Mouse (Mus musculus) bone marrow macrophage, adult 2 months (primary cell): ENCODE results near the gene Tnfrsf8. TPM values are rescaled to one million over a fixed set of nuclear protein-coding genes. Genes with fewer than 3 reads are reported as not detected.

ENCODE experiments used
- H3K27ac ChIP-seq: 2 replicates; pipeline ENCODE4 v1.5.1; 2012; ENCODE audit warnings: low read depth, low read length; ENCODE audit not compliant: insufficient read depth
- H3K4me1 ChIP-seq: 2 replicates; pipeline ENCODE4 v1.6.1; 2012; ENCODE audit warnings: low read length; ENCODE audit not compliant: control insufficient read depth, insufficient read depth
- H3K4me3 ChIP-seq: 2 replicates; pipeline ENCODE4 v1.5.1; 2012; ENCODE audit warnings: mild to moderate bottlenecking, low read length, moderate library complexity; ENCODE audit not compliant: insufficient read depth
- CTCF ChIP-seq: IDR thresholded peaks from 2 replicates; pipeline ENCODE4 v1.5.1; 2012; ENCODE audit warnings: low read depth, mild to moderate bottlenecking, low read length, moderate library complexity
- POLR2A ChIP-seq: IDR thresholded peaks from 2 replicates; pipeline ENCODE4 v1.6.1; 2012; ENCODE audit warnings: mild to moderate bottlenecking, low read depth, low read length, borderline replicate concordance
- polyA plus RNA-seq: library from polyadenylated mRNA; stranded (reverse); fragments of >200 nt; gene quantifications from 2 replicates; pipeline ENCODE4 v1.2.4, GENCODE M21; 2012; ENCODE audit not compliant: missing spikeins, insufficient read depth, insufficient read length

Tnfrsf8 gene
- polyA plus RNA-seq, 1 experiment: 1.1 TPM

GRCm38 (mm10) chr4:145233487-145234228 is 81.3 kb downstream of the Tnfrsf8 start:
- Histone ChIP-seq H3K27ac (peak overlapping the region; percentile 100), H3K4me3 (peak overlapping the region; percentile 34), H3K4me1 (peaks cover 79% of the 10 kb centered on the region)
- TF ChIP-seq POLR2A: no peak
- no peak for TF ChIP-seq CTCF

- TF ChIP-seq CTCF (no peak), POLR2A (no peak)
- Histone ChIP-seq H3K4me1 (peaks cover 70% of the 10 kb centered on the region), H3K27ac (peak overlapping the region; percentile 69), H3K4me3 (no peak overlapping the region)
Observed at GRCm38 (mm10) chr4:145231732-145232131, 83.2 kb downstream of the Tnfrsf8 start.

- no peak for TF ChIP-seq POLR2A
- no peak for TF ChIP-seq CTCF
- Histone ChIP-seq H3K4me3 (no peak overlapping the region), H3K27ac (peak overlapping the region; percentile 62), H3K4me1 (peaks cover 59% of the 10 kb centered on the region)
Observed at GRCm38 (mm10) chr4:145230647-145231046, 84.3 kb downstream of the Tnfrsf8 start.

GRCm38 (mm10) chr4:145229524-145230163 is 85.3 kb downstream of the Tnfrsf8 start:
- TF ChIP-seq POLR2A: no peak
- TF ChIP-seq CTCF: no peak
- Histone ChIP-seq H3K4me3 (no peak overlapping the region), H3K4me1 (peaks cover 52% of the 10 kb centered on the region), H3K27ac (peak overlapping the region; percentile 79)

- Histone ChIP-seq H3K4me1 (peaks cover 54% of the 10 kb centered on the region), H3K27ac (peak overlapping the region; percentile 79), H3K4me3 (no peak overlapping the region)
- TF ChIP-seq POLR2A (no peak), CTCF (no peak)
Observed at GRCm38 (mm10) chr4:145229051-145229450, 85.9 kb downstream of the Tnfrsf8 start.

GRCm38 (mm10) chr4:145224613-145225012 is 90.4 kb downstream of the Tnfrsf8 start:
- peaks cover 63% of the 10 kb centered on the region for H3K4me1 ChIP-seq
- H3K27ac ChIP-seq: no peak overlapping the region
- H3K4me3 ChIP-seq: no peak overlapping the region
- TF ChIP-seq POLR2A (no peak), CTCF (no peak)

GRCm38 (mm10) chr4:145222064-145222463 is 92.9 kb downstream of the Tnfrsf8 start:
- Histone ChIP-seq H3K4me1 (peaks cover 61% of the 10 kb centered on the region), H3K27ac (peak overlapping the region; percentile 74), H3K4me3 (no peak overlapping the region)
- TF ChIP-seq CTCF (no peak), POLR2A (no peak)

- H3K4me3 ChIP-seq: no peak overlapping the region
- peak overlapping the region; percentile 74 for H3K27ac ChIP-seq
- no peak for TF ChIP-seq POLR2A
- no peak for TF ChIP-seq CTCF
- peaks cover 66% of the 10 kb centered on the region for H3K4me1 ChIP-seq
Observed at GRCm38 (mm10) chr4:145221379-145221778, 93.6 kb downstream of the Tnfrsf8 start.

GRCm38 (mm10) chr4:145220001-145220400 is 95.0 kb downstream of the Tnfrsf8 start:
- TF ChIP-seq CTCF: no peak
- Histone ChIP-seq H3K27ac (0 out of 2 replicates have a peak overlapping the region, but pooled peaks have one; percentile 10), H3K4me3 (no peak overlapping the region), H3K4me1 (peaks cover 79% of the 10 kb centered on the region)

- Histone ChIP-seq H3K27ac (no peak overlapping the region), H3K4me3 (no peak overlapping the region), H3K4me1 (peaks cover 82% of the 10 kb centered on the region)
- peak; percentile 81 for TF ChIP-seq CTCF
- TF ChIP-seq POLR2A: no peak
Observed at GRCm38 (mm10) chr4:145219240-145219985, 95.6 kb downstream of the Tnfrsf8 start.
